Mouse (Mus musculus) ES-Bruce4 (cell line): ENCODE measurements at regions not wholly inside any gene's neighbourhood (a gene's known extent, or its start where the extent isn't known, plus 50 kb on each side); places are given as distances from the start of the nearest gene placed in this dataset.

Source experiments
- H3K27ac ChIP-seq: 2 replicates; pipeline ENCODE4 v1.5.1; 2012; ENCODE audit warnings: low read length, inconsistent platforms; ENCODE audit not compliant: insufficient read depth
- H3K27me3 ChIP-seq: 2 replicates; pipeline ENCODE4 v1.6.1; 2012; ENCODE audit warnings: mild to moderate bottlenecking, low read length, inconsistent platforms; ENCODE audit not compliant: control insufficient read depth, poor library complexity, insufficient read depth, severe bottlenecking
- H3K36me3 ChIP-seq: 2 replicates; pipeline ENCODE4 v1.6.1; 2012; ENCODE audit warnings: inconsistent platforms, mild to moderate bottlenecking, low read length, moderate library complexity; ENCODE audit not compliant: control insufficient read depth, poor library complexity, insufficient read depth, severe bottlenecking
- H3K4me1 ChIP-seq: one replicate; pipeline ENCODE4 v1.8.1; 2011; ENCODE audit warnings: low read length; ENCODE audit not compliant: control insufficient read depth, insufficient read depth
- H3K4me3 ChIP-seq: 2 replicates; pipeline ENCODE4 v1.5.1; 2011; ENCODE audit warnings: low read depth, mild to moderate bottlenecking, low read length
- H3K9ac ChIP-seq: 2 replicates; pipeline ENCODE4 v1.6.1; 2012; ENCODE audit warnings: low read depth, mild to moderate bottlenecking, inconsistent platforms; ENCODE audit not compliant: poor library complexity, severe bottlenecking
- H3K9me3 ChIP-seq: replicated peaks from 2 replicates; pipeline ENCODE4 v1.6.1; 2012; ENCODE audit warnings: mild to moderate bottlenecking, low read length, inconsistent platforms; ENCODE audit not compliant: control insufficient read depth, poor library complexity, insufficient read depth, severe bottlenecking
- CTCF ChIP-seq: IDR thresholded peaks from one replicate; pipeline ENCODE4 v1.8.1; 2011; ENCODE audit warnings: low read depth, low read length
- EP300 ChIP-seq: IDR thresholded peaks from 2 replicates; pipeline ENCODE4 v1.6.1; 2011; ENCODE audit warnings: low read depth, low read length; ENCODE audit not compliant: insufficient read depth
- POLR2A ChIP-seq: IDR thresholded peaks from one replicate; pipeline ENCODE4 v1.8.1; 2011; ENCODE audit warnings: low read length; ENCODE audit not compliant: insufficient read depth

DNA sequence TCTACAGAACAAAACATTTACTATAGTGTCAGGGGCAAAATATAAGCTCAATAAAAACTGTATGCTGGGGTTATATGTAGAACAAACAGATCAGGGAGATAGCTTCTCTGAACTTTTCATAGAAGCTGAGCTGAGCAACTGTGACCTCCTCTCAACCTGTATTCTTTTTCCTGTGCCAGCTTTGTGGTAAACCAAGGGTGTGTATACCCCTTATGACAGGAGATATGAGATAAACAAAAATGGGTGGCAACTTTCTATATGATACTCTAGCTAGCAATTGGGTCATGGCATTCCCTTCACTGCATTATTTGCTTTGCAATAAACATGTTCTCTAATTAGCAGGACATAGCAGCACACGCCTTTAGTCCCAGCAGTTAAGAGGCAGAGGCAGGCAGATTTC lies 79.7 kb upstream of the Acsl4 start:
- Histone ChIP-seq H3K36me3 (no peaks in the 10 kb centered on the region), H3K9ac (no peak overlapping the region), H3K9me3 (no peaks in the 10 kb centered on the region), H3K4me1 (no peaks in the 10 kb centered on the region), H3K27ac (peak overlapping the region; percentile 97), H3K4me3 (no peak overlapping the region), H3K27me3 (no peaks in the 10 kb centered on the region)
- TF ChIP-seq POLR2A = no peak
- no peak for TF ChIP-seq EP300
- TF ChIP-seq CTCF = no peak

DNA sequence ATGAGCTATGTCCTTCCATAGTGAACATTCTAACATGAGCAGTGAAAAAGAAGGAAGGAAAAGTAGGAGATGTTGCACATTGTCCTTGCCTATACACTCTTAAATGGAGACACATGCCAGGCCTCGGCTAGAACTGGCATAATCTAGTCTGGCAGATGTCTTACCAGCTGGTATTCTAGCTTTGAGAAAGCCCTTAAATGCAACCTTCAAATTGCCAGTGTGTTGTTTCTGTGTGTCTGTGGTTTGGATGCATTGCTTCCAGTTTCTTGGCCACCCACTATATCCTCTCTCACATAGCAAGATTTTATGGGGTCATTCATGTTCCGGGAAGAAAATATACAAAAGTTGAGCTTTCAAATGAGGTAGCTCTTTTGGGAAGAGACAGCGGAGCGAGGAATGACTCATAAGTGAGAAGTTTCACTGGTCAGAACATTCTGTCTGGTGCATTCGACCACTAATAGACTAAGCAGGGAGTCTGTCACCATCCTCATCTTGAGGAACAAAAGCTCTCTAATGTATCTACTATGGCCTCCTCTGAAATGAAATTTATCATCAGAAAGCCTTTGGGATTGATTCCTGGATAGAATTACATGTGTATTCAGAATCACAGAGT lies 91.0 kb upstream of the Acsl4 start:
- Histone ChIP-seq H3K9ac (no peak overlapping the region), H3K27me3 (no peaks in the 10 kb centered on the region), H3K27ac (no peak overlapping the region), H3K4me3 (no peak overlapping the region), H3K4me1 (peaks cover 2% of the 10 kb centered on the region), H3K36me3 (no peaks in the 10 kb centered on the region), H3K9me3 (no peaks in the 10 kb centered on the region)
- TF ChIP-seq CTCF = no peak

DNA sequence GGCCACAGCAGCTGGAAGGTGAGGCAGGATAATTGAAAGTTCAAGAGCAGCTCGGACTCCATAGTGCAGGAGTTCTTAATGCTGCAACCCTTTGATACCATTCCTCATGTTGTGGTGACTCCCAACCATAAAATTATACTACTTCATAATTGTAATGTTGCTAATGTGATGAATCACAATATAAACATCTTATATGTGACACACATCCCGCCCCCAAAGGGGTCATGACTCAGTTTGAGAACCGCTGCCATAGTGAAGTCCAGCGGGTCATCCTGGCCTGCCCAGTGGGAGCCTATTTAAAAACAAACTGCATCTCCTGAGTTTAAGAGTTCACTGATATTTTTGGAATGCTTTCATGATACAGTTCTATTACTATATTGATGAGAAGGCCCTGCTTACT lies 97.7 kb upstream of the Acsl4 start:
- H3K27me3 ChIP-seq = no peaks in the 10 kb centered on the region

DNA sequence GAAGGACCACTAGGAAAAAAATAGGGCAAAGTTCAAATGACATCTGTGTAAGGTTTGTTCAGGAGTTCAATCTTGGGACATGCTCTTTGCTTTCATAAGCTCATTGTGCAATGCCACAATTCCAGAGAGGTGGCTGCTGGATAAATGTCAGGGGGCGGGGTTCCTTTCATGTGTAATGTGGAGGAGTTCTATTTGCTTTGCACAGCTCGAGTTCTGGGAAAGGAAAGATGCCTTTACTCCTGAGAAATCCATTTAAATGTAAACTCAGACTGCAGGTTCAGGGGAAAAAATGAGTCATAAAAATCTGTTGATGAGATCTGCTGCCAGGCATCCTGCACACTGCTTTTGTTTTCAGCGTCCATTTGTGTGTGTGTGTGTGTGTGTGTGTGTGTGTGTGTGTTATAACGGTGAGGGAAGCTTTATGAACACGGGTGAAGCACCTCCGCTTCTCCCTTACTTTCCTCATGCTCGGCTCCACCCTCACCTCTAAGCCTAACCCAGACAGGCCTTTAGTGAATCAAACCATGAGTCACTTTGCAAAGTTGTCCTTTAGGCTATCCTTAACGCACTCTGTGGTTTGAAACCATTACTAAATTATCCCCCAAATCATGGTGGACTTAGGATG lies 99.9 kb upstream of the Acsl4 start:
- Histone ChIP-seq H3K4me3 (no peak overlapping the region), H3K27ac (no peak overlapping the region), H3K4me1 (no peaks in the 10 kb centered on the region), H3K36me3 (no peaks in the 10 kb centered on the region), H3K27me3 (no peaks in the 10 kb centered on the region), H3K9me3 (no peaks in the 10 kb centered on the region), H3K9ac (no peak overlapping the region)
- TF ChIP-seq CTCF (no peak), POLR2A (no peak), EP300 (no peak)

More for the DNA sequence above, 97.7 kb upstream of the Acsl4 start:
- no peaks in the 10 kb centered on the region for H3K9me3 ChIP-seq
- no peaks in the 10 kb centered on the region for H3K36me3 ChIP-seq
- no peak overlapping the region for H3K9ac ChIP-seq
- H3K4me1 ChIP-seq = peaks cover 2% of the 10 kb centered on the region
- TF ChIP-seq CTCF (no peak), EP300 (no peak), POLR2A (no peak)
- no peak overlapping the region for H3K4me3 ChIP-seq
- no peak overlapping the region for H3K27ac ChIP-seq

DNA sequence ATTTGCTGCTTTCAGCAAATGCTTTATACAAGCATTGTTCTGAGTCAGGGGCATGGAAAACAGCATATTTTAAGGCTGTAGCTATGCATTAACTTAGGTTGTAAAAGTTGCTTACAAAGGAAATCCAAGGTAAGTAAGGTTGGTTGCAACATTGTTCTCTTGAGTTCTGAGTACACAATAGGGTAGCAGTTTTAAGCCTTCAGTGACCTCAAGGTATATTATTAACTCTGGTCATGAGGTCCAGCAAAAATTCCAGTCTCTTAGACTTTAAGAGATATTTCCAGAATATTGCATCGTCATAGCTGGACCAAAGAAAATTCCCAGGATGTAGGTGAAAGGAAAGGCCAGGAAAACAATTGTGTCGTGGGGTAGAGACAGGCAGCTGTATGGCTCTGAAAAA lies 110.8 kb upstream of the Acsl4 start:
- no peaks in the 10 kb centered on the region for H3K9me3 ChIP-seq
- no peak overlapping the region for H3K27ac ChIP-seq
- no peak overlapping the region for H3K4me3 ChIP-seq
- H3K4me1 ChIP-seq = no peaks in the 10 kb centered on the region
- no peak overlapping the region for H3K9ac ChIP-seq
- H3K36me3 ChIP-seq = no peaks in the 10 kb centered on the region
- H3K27me3 ChIP-seq = no peaks in the 10 kb centered on the region; the same call in 1 of the 2 replicates
- no peak for TF ChIP-seq EP300
- no peak for TF ChIP-seq POLR2A
- no peak for TF ChIP-seq CTCF

DNA sequence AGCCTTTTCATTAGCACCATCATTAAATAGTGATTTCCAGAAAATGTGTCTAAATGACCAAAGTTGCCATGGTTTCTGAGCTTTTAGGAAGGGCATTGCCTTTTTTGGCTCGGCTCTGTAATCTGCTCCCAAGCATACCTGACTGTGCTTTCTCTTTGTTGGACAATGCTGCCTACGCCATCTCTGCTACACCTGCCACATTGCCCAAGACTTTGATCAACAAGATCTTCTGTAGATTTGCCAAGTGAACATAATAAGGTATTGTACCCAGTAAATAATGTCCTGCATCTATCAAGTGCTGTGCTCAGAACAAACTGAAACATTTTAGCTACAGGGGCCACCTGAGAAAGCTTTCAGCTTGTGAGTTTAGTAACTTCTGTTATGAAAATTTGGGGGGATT lies 114.6 kb upstream of the Acsl4 start:
- Histone ChIP-seq H3K4me3 (no peak overlapping the region), H3K9me3 (no peaks in the 10 kb centered on the region), H3K27me3 (no peaks in the 10 kb centered on the region), H3K36me3 (no peaks in the 10 kb centered on the region), H3K27ac (no peak overlapping the region), H3K9ac (no peak overlapping the region), H3K4me1 (no peaks in the 10 kb centered on the region)
- no peak for TF ChIP-seq EP300
- no peak for TF ChIP-seq POLR2A
- no peak for TF ChIP-seq CTCF
